Mouse (Mus musculus): ENCODE measurements at regions not wholly inside any gene's neighbourhood (a gene's known extent, or its start where the extent isn't known, plus 50 kb on each side); places are given as distances from the start of the nearest gene placed in this dataset.

GRCm38 (mm10) chr13:107944831-107945230 lies 99.4 kb upstream of the Smim15 start:
- peak; percentile 37 for DNase-seq

DNA sequence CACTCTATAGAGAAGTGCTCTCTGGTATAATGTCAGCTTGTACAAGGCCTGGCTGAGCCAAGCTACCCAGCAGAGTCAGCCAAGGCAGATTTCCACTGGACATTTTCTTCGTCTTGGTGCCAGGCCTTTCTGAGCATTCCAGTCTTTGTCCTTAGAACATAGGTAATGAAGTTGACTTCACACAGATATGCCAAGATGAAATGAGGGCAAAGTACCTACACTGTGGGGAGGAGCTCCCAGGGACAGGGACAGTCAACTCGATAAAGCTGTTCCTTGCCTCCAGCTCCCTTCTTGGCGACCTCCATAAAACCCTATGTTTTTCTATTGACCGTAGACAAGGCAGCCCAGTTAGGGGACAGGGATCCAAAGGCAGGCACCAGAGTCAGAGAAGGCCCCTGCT lies 101.3 kb upstream of the Smim15 start:
- DNase-seq, result no peak

GRCm38 (mm10) chr13:107942297-107942962 lies 101.8 kb upstream of the Smim15 start:
- no peak for DNase-seq

- DNase-seq, result no peak
Observed at GRCm38 (mm10) chr13:107939916-107940646, 104.2 kb upstream of the Smim15 start.

GRCm38 (mm10) chr13:107935611-107936010 lies 108.6 kb upstream of the Smim15 start:
- no peak for DNase-seq

- DNase-seq, result no peak
Observed at GRCm38 (mm10) chr13:107934691-107935090, 109.6 kb upstream of the Smim15 start.

GRCm38 (mm10) chr13:107933598-107934571 lies 110.4 kb upstream of the Smim15 start:
- DNase-seq, result no peak

DNA sequence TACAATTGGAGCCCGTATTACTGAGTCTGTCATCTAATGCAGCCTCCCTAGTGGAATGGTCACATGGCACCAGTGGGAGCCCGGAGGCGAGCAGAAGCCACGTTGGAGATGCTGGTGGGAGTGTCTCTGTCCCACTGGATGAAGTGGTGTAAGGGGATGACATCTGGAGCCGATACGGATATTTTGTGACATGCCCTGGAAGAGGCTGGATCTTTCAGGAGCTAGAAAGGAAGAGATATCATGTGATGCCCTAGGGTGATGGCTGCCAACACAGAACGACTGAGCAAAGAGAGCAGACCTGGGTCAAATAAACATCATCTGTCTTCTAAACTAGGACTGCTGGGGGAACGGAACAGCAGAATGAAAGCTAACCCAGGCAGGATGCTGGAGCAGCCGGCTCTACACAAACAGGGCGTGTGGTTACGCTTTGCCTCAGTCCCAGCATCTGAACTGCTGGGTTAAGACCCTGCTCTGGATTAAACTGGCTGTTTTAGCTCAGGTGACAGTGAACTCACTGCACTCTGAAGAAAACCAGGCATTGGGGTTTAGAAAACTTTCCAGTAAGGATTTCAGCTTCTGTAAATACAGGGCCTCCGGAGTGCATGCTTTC lies 111.7 kb upstream of the Smim15 start:
- DNase-seq, result no peak

DNA sequence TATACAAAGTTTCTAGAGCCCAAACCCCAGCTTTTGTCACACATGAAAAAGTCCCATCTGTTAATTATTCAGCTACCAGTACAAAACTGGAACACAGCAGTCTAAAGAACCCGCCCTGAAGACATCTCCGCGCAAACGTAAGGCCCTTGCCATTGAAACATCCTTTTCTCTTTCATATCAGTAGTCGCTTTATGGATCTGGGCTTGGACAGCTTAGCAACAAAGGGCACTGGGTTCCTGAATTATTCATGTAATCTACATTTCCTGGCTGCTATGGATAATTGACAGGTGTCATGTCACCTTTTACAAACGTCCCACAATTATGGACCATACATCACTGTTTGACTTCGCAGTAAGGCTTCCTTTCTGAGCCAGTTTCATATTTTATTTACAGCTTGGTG lies 113.0 kb upstream of the Smim15 start:
- no peak for DNase-seq

- no peak for DNase-seq
Observed at GRCm38 (mm10) chr13:107927499-107928215, 116.6 kb upstream of the Smim15 start.

DNA sequence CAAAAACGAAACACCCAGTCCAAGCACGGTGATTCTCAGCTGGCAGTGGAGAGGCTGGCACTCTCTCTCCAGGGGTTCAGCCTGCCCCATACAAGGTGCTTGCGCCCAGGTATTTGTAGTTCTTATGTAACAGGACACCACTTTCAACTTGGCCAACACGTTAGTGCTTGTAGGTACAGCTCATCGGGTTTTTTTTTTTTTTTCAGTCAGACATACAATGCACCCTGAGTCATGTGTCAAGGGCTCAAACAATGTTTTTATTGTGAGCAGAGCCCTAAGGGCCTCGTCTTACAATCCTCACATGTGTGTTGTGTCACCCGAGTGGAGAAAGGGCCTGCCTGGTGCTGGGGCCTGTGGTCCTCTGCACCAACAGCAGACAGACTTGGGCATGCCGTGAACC lies 118.8 kb upstream of the Smim15 start:
- DNase-seq, result no peak

GRCm38 (mm10) chr13:107923129-107924114 lies 120.8 kb upstream of the Smim15 start:
- peak; percentile 52 for DNase-seq

- DNase-seq, result no peak
Observed at GRCm38 (mm10) chr13:107919403-107919802, 124.8 kb upstream of the Smim15 start.

DNA sequence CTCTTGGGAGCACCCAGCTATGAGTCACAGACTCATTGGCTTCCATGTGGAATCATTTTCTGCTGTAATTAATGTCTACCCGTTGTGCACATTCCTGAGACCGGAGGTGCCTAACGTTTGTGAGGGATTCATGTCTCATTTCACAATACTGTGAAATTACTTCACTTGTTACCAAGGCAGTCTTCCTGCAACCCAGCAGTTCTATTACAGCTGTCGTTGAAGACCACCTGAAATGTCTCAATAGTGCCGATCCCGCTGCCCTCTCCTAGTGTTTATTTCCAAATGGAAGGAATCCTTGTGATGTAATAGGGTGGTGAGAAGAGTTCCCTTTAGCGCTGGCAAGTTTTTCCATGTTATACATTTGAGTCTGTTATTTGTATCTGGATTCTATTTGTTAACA lies 125.8 kb upstream of the Smim15 start:
- DNase-seq, result no peak

DNA sequence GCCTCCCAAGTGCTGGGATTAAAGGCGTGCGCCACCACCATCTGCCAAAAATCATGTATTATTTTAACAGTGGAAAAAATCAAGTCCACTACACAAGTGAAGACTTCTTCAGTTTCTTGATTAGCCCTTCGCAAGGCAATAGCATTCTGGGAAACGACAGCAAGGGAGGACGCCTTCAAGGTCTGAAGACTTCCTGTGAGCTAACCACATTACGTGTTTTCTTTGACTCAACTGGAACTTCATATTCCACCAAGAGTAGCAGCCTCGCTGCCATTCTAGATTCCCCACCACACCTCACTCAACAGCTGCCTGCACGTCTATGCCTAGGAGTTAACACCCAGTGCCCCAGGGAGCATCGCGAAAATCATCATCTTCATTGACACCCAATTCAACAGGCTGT lies 126.2 kb upstream of the Smim15 start:
- no peak for DNase-seq

- no peak for DNase-seq
Observed at GRCm38 (mm10) chr13:107917564-107917963, 126.7 kb upstream of the Smim15 start.

DNA sequence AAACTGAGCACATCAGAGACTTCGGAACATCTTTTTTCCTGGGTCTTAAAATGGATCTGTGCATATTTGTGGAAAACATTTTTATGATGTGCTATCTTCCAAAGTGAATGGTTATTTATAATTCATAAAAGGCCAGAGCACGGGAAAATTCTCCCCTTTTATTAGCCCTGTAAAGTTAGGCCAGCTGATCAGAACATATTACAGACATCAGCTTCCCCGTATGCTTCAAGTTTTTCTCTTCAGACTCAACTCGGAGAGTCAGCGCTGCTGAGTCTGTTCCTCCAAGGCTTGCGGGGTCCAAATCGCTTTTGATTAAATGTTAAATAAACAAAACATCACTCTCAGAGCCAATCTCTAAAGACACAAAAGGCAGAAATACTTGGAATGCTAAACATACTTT lies 134.1 kb upstream of the Smim15 start:
- DNase-seq, result no peak

- DNase-seq, result no peak
Observed at GRCm38 (mm10) chr13:107909343-107910067, 134.7 kb upstream of the Smim15 start.

DNA sequence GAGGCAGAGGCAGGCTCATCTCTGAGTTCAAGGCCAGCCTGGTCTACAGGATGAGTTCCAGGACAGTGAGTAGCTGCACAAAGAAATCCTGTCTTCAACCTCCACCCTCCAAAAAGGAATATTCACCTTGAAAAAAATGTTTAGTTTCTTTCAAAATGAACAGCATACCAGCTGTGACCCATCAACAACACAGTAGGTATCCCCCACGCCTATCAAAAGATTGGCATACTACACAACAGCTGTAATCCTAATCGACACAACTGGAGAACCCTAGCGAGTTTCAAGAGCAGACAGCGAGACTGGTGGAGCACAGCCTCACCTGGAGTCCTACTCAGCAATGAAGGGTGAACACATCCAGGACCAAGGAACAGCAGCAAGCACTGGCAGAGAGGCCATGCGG lies 136.3 kb upstream of the Smim15 start:
- no peak for DNase-seq

GRCm38 (mm10) chr13:107904851-107905250 lies 139.4 kb upstream of the Smim15 start:
- DNase-seq, result no peak

Data from adrenal gland, postnatal 10 days (tissue).